ENCODE assay signal across 8 mouse cellular contexts in the genomic region with DNA sequence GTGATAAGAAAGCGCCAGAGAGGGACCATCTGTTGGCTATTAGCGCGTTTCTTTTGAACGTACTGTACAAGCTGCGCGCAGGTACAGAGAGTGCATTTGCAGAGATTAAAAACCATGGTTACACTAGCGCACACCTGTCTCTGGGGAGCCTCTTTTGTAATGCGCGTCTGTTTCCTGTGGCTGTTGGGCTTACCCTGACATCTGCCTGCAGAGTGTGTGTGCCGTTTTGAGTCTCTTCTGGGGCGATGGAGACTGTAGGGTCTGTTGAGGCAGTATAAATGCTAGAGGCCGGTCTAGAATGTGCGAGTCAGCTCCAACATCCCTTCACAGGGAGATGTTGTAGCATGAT. TPM values are rescaled to one million over a fixed set of nuclear protein-coding genes. Genes with fewer than 3 reads are reported as not detected.
DNase-seq lines count a peak whose midpoint lies in the region; ATAC-seq and TF ChIP-seq lines count a peak whose summit lies in the region.

No protein-coding gene starts in this region.

- no peak for TF ChIP-seq EP300 in heart, adult 2 months (IDR thresholded peaks at IDR 0.05; ENCODE audit: insufficient read depth, low read depth, low read length)
- peak; percentile 79 for TF ChIP-seq EP300 in ES-Bruce4 (IDR thresholded peaks at IDR 0.05; ENCODE audit: insufficient read depth, low read depth, low read length)

- H3K79me2 ChIP-seq in heart, adult 2 months (replicated peaks; ENCODE audit: control insufficient read depth, insufficient read depth, low read length): no peaks in the 10 kb centered on the region

- peak; percentile 82 for ATAC-seq in forebrain, embryonic 15.5 days (replicated peaks)
- peak; percentile 92 for ATAC-seq in limb, embryonic 12.5 days (ENCODE audit: insufficient number of reproducible peaks, insufficient read depth, low FRiP score, low TSS enrichment, low read depth)
- no peak for ATAC-seq in stomach, embryonic 15.5 days (ENCODE audit: insufficient read depth, low FRiP score, low read depth)

- peaks cover 3% of the 10 kb centered on the region; the same call in 1 of the 2 replicates for H3K4me1 ChIP-seq in heart, adult 2 months (ENCODE audit: control insufficient read depth, insufficient read depth, low read length)
- peaks cover 1% of the 10 kb centered on the region for H3K4me1 ChIP-seq in ES-Bruce4 (ENCODE audit: control insufficient read depth, insufficient read depth, low read length)
- no peaks in the 10 kb centered on the region for H3K4me1 ChIP-seq in forebrain, embryonic 15.5 days
- peaks cover 18% of the 10 kb centered on the region for H3K4me1 ChIP-seq in limb, embryonic 12.5 days (replicated peaks)
- H3K4me1 ChIP-seq in stomach, embryonic 15.5 days: no peaks in the 10 kb centered on the region

- H3K27me3 ChIP-seq in heart, adult 2 months (ENCODE audit: control insufficient read depth, insufficient read depth, low read length): 0 out of 2 replicates have a peak, but pooled peaks cover 1% of the 10 kb centered on the region
- H3K27me3 ChIP-seq in ES-Bruce4 (ENCODE audit: control insufficient read depth, insufficient read depth, low read length, poor library complexity, severe bottlenecking): no peaks in the 10 kb centered on the region; the same call in 1 of the 2 replicates
- no peaks in the 10 kb centered on the region for H3K27me3 ChIP-seq in forebrain, embryonic 15.5 days
- H3K27me3 ChIP-seq in limb, embryonic 12.5 days: no peaks in the 10 kb centered on the region
- no peaks in the 10 kb centered on the region for H3K27me3 ChIP-seq in stomach, embryonic 15.5 days (replicated peaks)

- no peak overlapping the region for H3K9ac ChIP-seq in heart, adult 2 months (ENCODE audit: low read depth, low read length)
- H3K9ac ChIP-seq in ES-Bruce4 (ENCODE audit: low read depth, poor library complexity, severe bottlenecking): no peak overlapping the region
- no peak overlapping the region for H3K9ac ChIP-seq in forebrain, embryonic 15.5 days (replicated peaks)
- H3K9ac ChIP-seq in limb, embryonic 12.5 days (replicated peaks): no peak overlapping the region
- no peak overlapping the region for H3K9ac ChIP-seq in stomach, embryonic 15.5 days

- peaks cover 6% of the 10 kb centered on the region for H3K9me3 ChIP-seq in ES-Bruce4 (replicated peaks; ENCODE audit: control insufficient read depth, insufficient read depth, low read length, poor library complexity, severe bottlenecking)
- H3K9me3 ChIP-seq in forebrain, embryonic 15.5 days: no peaks in the 10 kb centered on the region
- H3K9me3 ChIP-seq in limb, embryonic 12.5 days: no peaks in the 10 kb centered on the region
- H3K9me3 ChIP-seq in stomach, embryonic 15.5 days: no peaks in the 10 kb centered on the region

- H3K4me3 ChIP-seq in heart, adult 2 months: peak overlapping the region; percentile 27; the same call in 1 of the 2 replicates
- H3K4me3 ChIP-seq in ES-Bruce4 (ENCODE audit: low read depth, low read length): no peak overlapping the region
- H3K4me3 ChIP-seq in forebrain, embryonic 15.5 days: no peak overlapping the region
- no peak overlapping the region for H3K4me3 ChIP-seq in limb, embryonic 12.5 days (replicated peaks)
- H3K4me3 ChIP-seq in stomach, embryonic 15.5 days (replicated peaks): no peak overlapping the region

- H3K36me3 ChIP-seq in heart, adult 2 months (ENCODE audit: control insufficient read depth, insufficient read depth, low read length): no peaks in the 10 kb centered on the region
- H3K36me3 ChIP-seq in ES-Bruce4 (ENCODE audit: control insufficient read depth, insufficient read depth, low read length, poor library complexity, severe bottlenecking): no peaks in the 10 kb centered on the region
- H3K36me3 ChIP-seq in forebrain, embryonic 15.5 days: no peaks in the 10 kb centered on the region
- H3K36me3 ChIP-seq in limb, embryonic 12.5 days: no peaks in the 10 kb centered on the region
- H3K36me3 ChIP-seq in stomach, embryonic 15.5 days: no peaks in the 10 kb centered on the region

- TF ChIP-seq POLR2A in heart, adult 2 months (IDR thresholded peaks at IDR 0.05; ENCODE audit: insufficient read depth, low read depth, low read length): no peak
- no peak for TF ChIP-seq POLR2A in ES-Bruce4 (IDR thresholded peaks at IDR 0.05; ENCODE audit: insufficient read depth, low read length)

- DNase-seq in heart, adult 2 months: peak in 1 of 2 experiments; percentile 37
- DNase-seq in heart, adult 8-10 months (ENCODE audit: low spot score): no peak
- DNase-seq in c-Kit-positive CD71-positive TER-119-positive erythroid progenitor cells, embryonic 14.5 days (ENCODE audit: low spot score): no peak
- no peak for DNase-seq in kidney, adult 9 months

- 30% methylated on average over 13 of the region's 13 CpGs for WGBS in heart, adult 2 months
- 47% methylated on average over 13 of the region's 13 CpGs for WGBS in forebrain, embryonic 15.5 days
- 33% methylated on average over 13 of the region's 13 CpGs for WGBS in limb, embryonic 12.5 days
- 33% methylated on average over 13 of the region's 13 CpGs for WGBS in stomach, embryonic 15.5 days

- intact Hi-C loops in heart, adult 2 months (cut with DNase I): no loop called here

- TF ChIP-seq CTCF in heart, adult 2 months (IDR thresholded peaks at IDR 0.05): no peak
- no peak for TF ChIP-seq CTCF in ES-Bruce4 (IDR thresholded peaks at IDR 0.05; ENCODE audit: low read depth, low read length)

- H3K4me2 ChIP-seq in forebrain, embryonic 15.5 days (replicated peaks): no peak overlapping the region; the same call in 1 of the 2 replicates
- peak overlapping the region; percentile 19 for H3K4me2 ChIP-seq in limb, embryonic 12.5 days
- H3K4me2 ChIP-seq in stomach, embryonic 15.5 days: 0 out of 2 replicates have a peak overlapping the region, but pooled peaks have one; percentile 8

- H3K27ac ChIP-seq in heart, adult 2 months: no peak overlapping the region
- H3K27ac ChIP-seq in ES-Bruce4 (ENCODE audit: insufficient read depth, low read length): no peak overlapping the region
- H3K27ac ChIP-seq in forebrain, embryonic 15.5 days (replicated peaks): peak overlapping the region; percentile 55
- H3K27ac ChIP-seq in limb, embryonic 12.5 days: no peak overlapping the region
- no peak overlapping the region for H3K27ac ChIP-seq in stomach, embryonic 15.5 days

RNA-seq across cellular contexts. Expression of gene Mdm1, which starts 19.7 kb away (rescaled TPM):
- 1 to 10 TPM; 3.9 to 4.0 TPM for total RNA-seq in heart, adult 2 months (2021)
- polyA plus RNA-seq in heart, adult 2 months (2012; rRNA removed): 3.3 and 5.9 TPM in 2 replicates
- total RNA-seq in heart, adult 8-10 months (2022): 1 to 10 TPM; 3.7 to 6.2 (median 5.1) TPM
- polyA plus RNA-seq in ES-Bruce4 (2011; ENCODE audit: insufficient read depth, insufficient read length, low read depth, missing spikeins): 23.5 and 33.0 TPM in 2 replicates
- 38.7 and 42.8 TPM in 2 replicates for polyA plus RNA-seq in forebrain, embryonic 15.5 days (2015; fragmentation: Nextera tagmentation; extraction: Ambion mirVana)
- polyA plus RNA-seq in limb, embryonic 12.5 days (2016; fragmentation: Nextera tagmentation; extraction: Ambion mirVana): 55.0 and 64.0 TPM in 2 replicates
- polyA plus RNA-seq in stomach, embryonic 15.5 days (2015; fragmentation: Nextera tagmentation; extraction: Ambion mirVana): 17.5 and 18.0 TPM in 2 replicates
